Mouse (Mus musculus) ES-E14 (cell line): ENCODE results near the gene Adamts16. TPM values are rescaled to one million over a fixed set of nuclear protein-coding genes. Genes with fewer than 3 reads are reported as not detected.
"Not testable (repeated sequence)": the region's sequence is repeated elsewhere in the genome, so short reads cannot be mapped to it uniquely, and the experiment has no call there.

ENCODE experiments used
- DNase-seq: peaks from one replicate; pipeline ENCODE4 v3.0.0-alpha.2; 2013; ENCODE audit warnings: low read depth, low spot score
- H3K27ac ChIP-seq: 2 replicates; pipeline ENCODE4 v1.5.1; 2012; ENCODE audit warnings: low read depth, mild to moderate bottlenecking, low read length, moderate library complexity, mixed read lengths; ENCODE audit not compliant: poor library complexity, insufficient read depth, severe bottlenecking
- H3K36me3 ChIP-seq: 2 replicates; pipeline ENCODE4 v1.6.1; 2012; ENCODE audit warnings: mild to moderate bottlenecking, low read length, moderate library complexity, mixed read lengths; ENCODE audit not compliant: control insufficient read depth, poor library complexity, insufficient read depth, severe bottlenecking
- H3K4me1 ChIP-seq, 2 experiments: fragments of 150-350 bp in 1 of 2; sonication (generic) in 1 of 2; 2 replicates each; pipeline ENCODE4 v1.6.1; 2012; ENCODE audit warnings: low read length in 2 of 2, mild to moderate bottlenecking in 1 of 2, mixed read lengths in 1 of 2; ENCODE audit not compliant: control insufficient read depth in 2 of 2, insufficient read depth in 2 of 2, poor library complexity in 1 of 2
- H3K4me3 ChIP-seq, 2 experiments: fragments of 150-350 bp in 1 of 2; sonication (generic) in 1 of 2; 2 replicates each; pipeline ENCODE4 v1.5.1; 2012; ENCODE audit warnings: low read length in 2 of 2, low read depth in 1 of 2, mild to moderate bottlenecking in 1 of 2, mixed read lengths in 1 of 2; ENCODE audit not compliant: insufficient read depth in 1 of 2, poor library complexity in 1 of 2, severe bottlenecking in 1 of 2
- H3K9ac ChIP-seq: 2 replicates; pipeline ENCODE4 v1.6.1; 2012; ENCODE audit warnings: low read depth, mild to moderate bottlenecking, low read length, mixed read lengths; ENCODE audit not compliant: poor library complexity, insufficient read depth, severe bottlenecking
- H3K9me3 ChIP-seq: fragments of 150-350 bp; sonication (generic); 2 replicates; pipeline ENCODE4 v1.6.1; 2012; ENCODE audit warnings: low read depth, mild to moderate bottlenecking, low read length; ENCODE audit not compliant: control insufficient read depth, insufficient read depth
- CHD2 ChIP-seq: IDR thresholded peaks from 2 replicates; pipeline ENCODE4 v1.6.1; 2014; ENCODE audit warnings: mild to moderate bottlenecking, low read depth, low read length, inconsistent platforms
- HCFC1 ChIP-seq: IDR thresholded peaks from 2 replicates; pipeline ENCODE4 v1.6.1; 2012; ENCODE audit warnings: low read length, inconsistent platforms, borderline replicate concordance; ENCODE audit not compliant: insufficient read depth
- MAFK ChIP-seq: IDR thresholded peaks from 2 replicates; pipeline ENCODE4 v1.6.1; 2014; ENCODE audit warnings: mild to moderate bottlenecking, low read depth, low read length, inconsistent platforms; ENCODE audit not compliant: insufficient read depth
- ZC3H11A ChIP-seq: IDR thresholded peaks from 2 replicates; pipeline ENCODE4 v1.6.1; 2012; ENCODE audit warnings: low read depth, mild to moderate bottlenecking, inconsistent platforms, low read length, borderline replicate concordance
- ZNF384 ChIP-seq: IDR thresholded peaks from 2 replicates; pipeline ENCODE4 v1.6.1; 2012; ENCODE audit warnings: low read depth, low read length, inconsistent platforms
- in situ Hi-C, 2 experiments: fragments of 600-800 bp; cut with MboI; formaldehyde crosslinking; loops; one replicate each; pipeline ENCODE4 v1.15.1; 2025; ENCODE audit warnings: low sequenced_read_pairs in 2 of 2, inconsistent platforms in 1 of 2; ENCODE audit not compliant: unreplicated experiment in 2 of 2
- total RNA-seq: library from RNA; depleted of rRNA; stranded (reverse); fragments of 300-350 nt; gene quantifications from 2 replicates; pipeline ENCODE4 v1.2.3, GENCODE M21; 2012; rRNA removed

Gene Adamts16
- 0.13 TPM in 1 of 2 replicates, not detected in the other for total RNA-seq

- Histone ChIP-seq H3K36me3 (no peaks in the 10 kb centered on the region), H3K4me3 (peak within 1 kb of the TSS; percentile 32 to 54; a peak in 2 of 4 replicates), H3K9me3 (no peaks in the 10 kb centered on the region), H3K4me1 (no peaks in the 10 kb centered on the region), H3K9ac (no peak within 1 kb of the TSS), H3K27ac (no peak within 1 kb of the TSS)
- DNase-seq: no peak
- TF ChIP-seq ZNF384 (no peak), ZC3H11A (no peak), CHD2 (no peak), HCFC1 (no peak), MAFK (no peak)
- in situ Hi-C loops: loop anchor here in 1 of 2 experiments (25.0 kb wide), 1 partner anchor 204 kb away; the partner anchor contains the start of gene Ice1
Measured at GRCm38 (mm10) chr13:70841421-70841904, at the start of gene Adamts16. Adamts16 (minus strand) TSS chr13:70841811.

GRCm38 (mm10) chr13:70887136-70887535 lies 45.5 kb upstream of the Adamts16 start:
- Histone ChIP-seq H3K9ac (no peak overlapping the region), H3K4me3 (no peak overlapping the region), H3K27ac (no peak overlapping the region), H3K9me3 (no peaks in the 10 kb centered on the region), H3K4me1 (no peaks in the 10 kb centered on the region), H3K36me3 (no peaks in the 10 kb centered on the region)
- DNase-seq: no peak
- TF ChIP-seq HCFC1 (no peak), ZNF384 (no peak), ZC3H11A (no peak), MAFK (no peak)
- in situ Hi-C loops: no loop called here

- Histone ChIP-seq H3K4me1 (no peaks in the 10 kb centered on the region; a peak in 2 of 4 replicates), H3K9me3 (no peaks in the 10 kb centered on the region), H3K4me3 (no peak overlapping the region), H3K36me3 (no peaks in the 10 kb centered on the region), H3K9ac (no peak overlapping the region), H3K27ac (no peak overlapping the region)
- DNase-seq: no peak
- TF ChIP-seq HCFC1 (no peak), CHD2 (no peak), MAFK (no peak), ZC3H11A (no peak), ZNF384 (no peak)
- in situ Hi-C loops: no loop called here
Measured at GRCm38 (mm10) chr13:70885006-70885405, 43.4 kb upstream of the Adamts16 start.

- TF ChIP-seq MAFK (no peak), ZNF384 (no peak), ZC3H11A (no peak), HCFC1 (no peak), CHD2 (no peak)
- Histone ChIP-seq H3K27ac (no peak overlapping the region), H3K4me1 (peaks cover 0 to 2% of the 10 kb centered on the region in 2 experiments; a peak in 2 of 4 replicates), H3K9me3 (no peaks in the 10 kb centered on the region), H3K36me3 (no peaks in the 10 kb centered on the region), H3K4me3 (no peak overlapping the region), H3K9ac (no peak overlapping the region)
- no peak for DNase-seq
- in situ Hi-C loops: no loop called here
Measured at GRCm38 (mm10) chr13:70883891-70884890, 42.6 kb upstream of the Adamts16 start.

- H3K4me3 ChIP-seq, H3K36me3 ChIP-seq, in situ Hi-C loops, H3K9me3 ChIP-seq, H3K4me1 ChIP-seq, H3K27ac ChIP-seq, H3K9ac ChIP-seq: not testable (repeated sequence)
- DNase-seq: peak; percentile 24
Measured at GRCm38 (mm10) chr13:70879971-70880370, 38.4 kb upstream of the Adamts16 start.
